22 mouse cellular contexts compared by ENCODE assay signal in the genomic region with DNA sequence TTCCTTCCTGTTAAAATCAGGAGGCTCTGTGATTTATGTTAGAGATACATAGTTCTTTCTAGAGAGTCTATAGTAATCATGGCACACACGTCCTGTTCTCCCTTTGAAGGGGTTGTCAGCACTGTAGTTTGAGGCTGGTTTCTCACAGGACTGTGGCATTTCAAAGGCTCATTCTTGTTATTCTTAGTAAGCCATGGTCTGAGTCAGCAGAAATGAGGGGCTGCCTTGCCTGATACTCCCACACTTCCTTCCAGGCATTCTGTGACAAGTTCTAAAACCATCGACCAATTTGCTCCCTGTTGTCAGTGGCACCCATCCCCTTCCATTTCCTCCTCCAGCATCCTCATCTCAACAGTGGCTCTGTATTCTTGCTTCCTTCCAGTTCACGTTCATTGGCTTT.
DNase-seq lines count a peak whose midpoint lies in the region; ATAC-seq lines count a peak whose summit lies in the region.
"Had no signal": no experiment of that assay in that cellular context is flagged by ENCODE, and none has a peak within 500 bp of the region (broad histone marks: within the 10 kb centered on the region; RNA-seq: fewer than 3 reads in every experiment).

No protein-coding gene starts in this region.

- intact Hi-C loops in left cerebral cortex, postnatal 14 days (cut with DNase I), result no loop called here

- peak; percentile 76 for ATAC-seq in frontal cortex, adult (ENCODE audit: low TSS enrichment)
- ATAC-seq: forebrain, postnatal 0 days; intestine, postnatal 0 days; midbrain, embryonic 15.5 days had no signal

- no peak for DNase-seq in frontal cortex, postnatal 14 days (ENCODE audit: low spot score in 2 of 2)
- peak; percentile 7 for DNase-seq in left cerebral cortex, adult 11 months (ENCODE audit: low spot score)
- no peak for DNase-seq in left cerebral cortex, postnatal 14 days (ENCODE audit: low spot score in 2 of 2)
- peak; percentile 30 for DNase-seq in right cerebral cortex, adult 18-20 months
- no peak for DNase-seq in right cerebral cortex, postnatal 4 days
- peak; percentile 22 for DNase-seq in telencephalon, adult 2 months (ENCODE audit: low read depth, low spot score)
- no peak for DNase-seq in adrenal gland, postnatal 36 days
- DNase-seq: adrenal gland, adult 8-10 months; cerebellum, adult 11-12 months; cerebellum, adult 9-11 months; forebrain, postnatal 0 days; gastrocnemius, adult 2 months; gastrocnemius, postnatal 36 days; heart, adult 18-20 months; heart, postnatal 36 days; layer of hippocampus, adult 9-11 months; lung, adult 2 months; lung, postnatal 10 days; retina, postnatal 1 day had no signal

Comparison
In these comparisons a context has a peak if more than half of its experiments do, and no peak if none do; other contexts are left out.
1. DNase-seq: peak in left cerebral cortex, adult 11 months (single experiment), right cerebral cortex, adult 18-20 months (single experiment) and telencephalon, adult 2 months (single experiment); none in frontal cortex, postnatal 14 days (0 of 2), left cerebral cortex, postnatal 14 days (0 of 2), right cerebral cortex, postnatal 4 days (single experiment) and adrenal gland, postnatal 36 days (0 of 2).